Comparison of ENCODE assay signal across 18 mouse cellular contexts in the genomic region with DNA sequence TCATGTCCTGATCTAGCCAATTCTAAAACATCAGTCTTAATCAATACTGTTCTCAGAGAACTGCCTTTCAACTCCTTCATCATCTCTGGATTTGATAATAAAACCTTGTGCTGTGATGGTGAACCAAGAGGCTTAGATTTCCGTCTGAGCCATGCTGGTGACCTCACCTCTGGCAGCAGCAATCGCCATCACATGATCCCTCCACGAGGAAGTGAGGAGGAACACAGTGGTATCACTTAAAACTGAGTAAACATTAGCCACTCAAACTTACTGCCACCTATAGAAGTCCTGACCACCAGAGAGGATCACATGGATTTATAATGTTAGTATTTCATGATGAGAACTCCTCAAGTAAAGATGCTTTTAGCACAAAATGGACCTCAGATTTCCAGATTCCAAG.
"Had no signal": no experiment of that assay in that cellular context is flagged by ENCODE, and none has a peak within 500 bp of the region (broad histone marks: within the 10 kb centered on the region; RNA-seq: fewer than 3 reads in every experiment).

No protein-coding gene starts in this region.

- H3K9me3 ChIP-seq: kidney, embryonic 15.5 days; limb, embryonic 12.5 days; limb, embryonic 15.5 days; liver, embryonic 12.5 days; liver, embryonic 15.5 days; midbrain, embryonic 12.5 days; midbrain, embryonic 15.5 days; neural tube, embryonic 13.5 days had no signal

- H3K36me3 ChIP-seq: kidney, embryonic 15.5 days; limb, embryonic 12.5 days; limb, embryonic 15.5 days; liver, embryonic 12.5 days; liver, embryonic 15.5 days; midbrain, embryonic 12.5 days; midbrain, embryonic 15.5 days; neural tube, embryonic 13.5 days had no signal

- H3K27ac ChIP-seq: kidney, embryonic 15.5 days; limb, embryonic 12.5 days; limb, embryonic 15.5 days; liver, embryonic 12.5 days; liver, embryonic 15.5 days; midbrain, embryonic 12.5 days; midbrain, embryonic 15.5 days; neural tube, embryonic 13.5 days had no signal

- H3K4me3 ChIP-seq: kidney, embryonic 15.5 days; limb, embryonic 12.5 days; limb, embryonic 15.5 days; liver, embryonic 12.5 days; liver, embryonic 15.5 days; midbrain, embryonic 12.5 days; midbrain, embryonic 15.5 days; neural tube, embryonic 13.5 days had no signal

- H3K9ac ChIP-seq: kidney, embryonic 15.5 days; limb, embryonic 12.5 days; limb, embryonic 15.5 days; liver, embryonic 12.5 days; liver, embryonic 15.5 days; midbrain, embryonic 12.5 days; midbrain, embryonic 15.5 days; neural tube, embryonic 13.5 days had no signal

- H3K27me3 ChIP-seq: kidney, embryonic 15.5 days; limb, embryonic 12.5 days; limb, embryonic 15.5 days; liver, embryonic 12.5 days; liver, embryonic 15.5 days; midbrain, embryonic 12.5 days; midbrain, embryonic 15.5 days; neural tube, embryonic 13.5 days had no signal

- H3K4me1 ChIP-seq: liver, embryonic 12.5 days; midbrain, embryonic 15.5 days; neural tube, embryonic 13.5 days had no signal

- H3K4me2 ChIP-seq: kidney, embryonic 15.5 days; limb, embryonic 12.5 days; limb, embryonic 15.5 days; liver, embryonic 12.5 days; liver, embryonic 15.5 days; midbrain, embryonic 12.5 days; midbrain, embryonic 15.5 days; neural tube, embryonic 13.5 days had no signal

- ATAC-seq: liver, embryonic 12.5 days; midbrain, embryonic 15.5 days had no signal

- DNase-seq: kidney, adult 11 months; kidney, adult 8-10 months; kidney, postnatal 10 days; kidney, postnatal 36 days; layer of hippocampus, postnatal 36 days; left cerebral cortex, postnatal 4 days; lung, adult 18-20 months; lung, postnatal 4 days; thymus, adult 2 months; thymus, postnatal 25 days had no signal
